Mouse (Mus musculus) heart, adult 2 months (tissue): ENCODE measurements around the gene Agk.

Experiments
- CTCF ChIP-seq: fragments of 200-600 bp; IDR thresholded peaks from 2 replicates; pipeline ENCODE4 v1.8.1; 2022; ENCODE audit warnings: antibody characterized with exemption, mild to moderate bottlenecking, moderate library complexity
- POLR2A ChIP-seq: fragments of 200-500 bp; IDR thresholded peaks from 2 replicates; pipeline ENCODE4 v1.6.1; 2011; ENCODE audit warnings: mild to moderate bottlenecking, low read depth, low read length, control low read depth; ENCODE audit not compliant: insufficient read depth

GRCm38 (mm10) chr6:40403640-40404285 lies 78.8 kb downstream of the Agk start:
- TF ChIP-seq CTCF = no peak
- TF ChIP-seq POLR2A = no peak
